Mouse (Mus musculus) thymus, postnatal 36 days (tissue): ENCODE results near the gene Stat3.
A peak's percentile ranks its signal among the peaks of the same experiment; 100 is the strongest.

Source experiments
- DNase-seq, 2 experiments: peaks; one replicate each; pipeline ENCODE4 v3.0.0; 2022; ENCODE audit warnings: mixed read lengths in 2 of 2

The Stat3 gene

DNA sequence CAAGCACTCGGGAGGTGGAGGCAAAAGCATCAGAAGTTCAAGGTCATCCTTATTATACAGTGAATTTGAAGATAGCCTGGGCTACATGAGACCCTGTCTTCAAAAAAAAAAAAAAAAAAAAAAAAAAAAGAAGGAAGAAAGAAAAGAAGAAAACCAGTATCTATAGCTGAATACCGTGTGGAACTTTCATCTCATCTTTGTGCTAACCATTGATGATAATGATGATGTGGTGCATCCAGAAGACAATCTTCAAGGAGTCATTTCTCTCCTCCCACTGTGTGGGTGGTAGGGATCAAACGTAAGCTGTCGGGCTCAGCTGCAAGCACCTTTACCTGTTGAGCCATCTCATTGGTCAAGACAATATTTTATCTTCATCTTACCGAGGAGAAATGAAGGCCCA, 21.3 kb downstream of the Stat3 start:
- no peak for DNase-seq

DNA sequence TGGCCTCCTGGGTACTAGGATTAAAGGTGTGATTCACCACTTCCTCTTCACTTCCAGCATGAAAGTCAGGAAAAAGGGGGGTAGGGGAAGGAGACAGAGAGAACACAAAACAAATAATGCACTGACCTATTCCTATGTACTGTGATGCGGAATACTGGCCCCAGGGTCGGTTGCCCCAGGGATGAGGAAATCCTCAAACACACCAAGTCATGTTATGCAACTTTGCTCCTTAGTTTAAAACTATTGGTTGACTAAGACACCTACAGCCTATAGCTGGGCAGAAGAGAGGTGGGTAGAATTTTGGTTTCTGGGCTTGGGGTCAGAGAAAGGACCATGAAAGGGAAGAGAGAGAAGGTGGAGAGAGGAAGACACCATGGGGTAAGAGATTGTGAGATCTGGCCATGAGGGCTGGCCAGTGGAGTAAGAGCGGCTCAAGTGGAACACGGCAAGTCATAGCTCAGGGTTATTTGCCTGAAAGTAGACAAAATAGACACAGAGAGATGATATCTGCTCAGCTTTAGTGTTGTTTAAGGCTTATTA, 22.8 kb downstream of the Stat3 start:
- no peak for DNase-seq

GRCm38 (mm10) chr11:100915063-100915462, 24.3 kb downstream of the Stat3 start:
- DNase-seq: no peak

GRCm38 (mm10) chr11:100914415-100914814, 24.9 kb downstream of the Stat3 start:
- DNase-seq: no peak

DNA sequence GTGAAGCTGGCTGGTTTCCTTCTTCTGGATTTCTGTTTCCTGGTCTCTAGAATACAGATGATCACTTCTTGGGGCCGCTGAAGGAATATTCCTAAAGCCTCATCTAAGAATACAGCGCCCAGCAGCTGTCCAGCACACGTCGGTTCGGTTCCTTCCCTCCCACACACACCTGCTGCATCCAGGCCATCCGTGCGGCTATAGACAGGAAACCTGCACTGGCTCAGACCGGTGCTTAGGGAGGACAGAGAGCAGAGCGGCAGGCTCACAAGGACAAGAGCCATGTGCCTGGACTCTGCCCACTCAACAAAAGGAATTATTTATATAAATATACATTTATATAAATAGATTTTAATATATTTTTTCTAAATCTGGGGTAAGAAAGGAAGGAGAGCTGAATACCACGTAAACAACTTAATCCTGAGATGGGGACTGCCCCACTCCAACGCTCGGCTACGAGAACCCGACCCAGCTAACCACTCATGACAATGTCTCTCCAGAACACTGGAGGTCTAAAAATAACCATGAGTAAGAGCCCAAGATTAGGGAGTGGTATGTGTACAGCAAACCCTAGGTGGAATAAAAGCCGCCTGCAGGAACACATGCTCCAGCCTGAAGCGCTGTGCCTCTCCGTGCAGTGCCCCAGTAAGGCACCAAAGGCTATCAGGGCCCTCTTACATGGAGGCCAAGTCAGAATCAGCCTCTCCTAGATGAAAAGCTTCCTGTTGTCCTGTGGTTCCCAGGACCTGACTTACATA, 26.8 kb downstream of the Stat3 start:
- DNase-seq: no peak

DNA sequence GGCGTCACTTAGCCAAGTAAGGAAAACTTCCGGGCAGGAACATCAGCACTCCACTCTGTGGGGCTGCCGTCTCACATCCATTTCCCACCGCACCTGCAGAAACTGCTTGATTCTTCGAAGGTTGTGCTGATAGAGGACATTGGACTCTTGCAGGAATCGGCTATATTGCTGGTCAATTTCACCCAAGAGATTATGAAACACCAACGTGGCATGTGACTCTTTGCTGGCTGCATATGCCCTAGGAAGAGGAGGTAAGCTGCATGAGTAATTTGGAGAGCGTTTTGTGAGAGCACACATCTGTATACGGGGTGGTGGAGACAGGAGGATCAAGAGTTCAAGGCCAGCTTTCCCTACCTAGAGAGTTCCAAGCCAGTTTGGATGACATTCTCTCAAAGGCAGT, 30.8 kb downstream of the Stat3 start:
- DNase-seq: no peak

DNA sequence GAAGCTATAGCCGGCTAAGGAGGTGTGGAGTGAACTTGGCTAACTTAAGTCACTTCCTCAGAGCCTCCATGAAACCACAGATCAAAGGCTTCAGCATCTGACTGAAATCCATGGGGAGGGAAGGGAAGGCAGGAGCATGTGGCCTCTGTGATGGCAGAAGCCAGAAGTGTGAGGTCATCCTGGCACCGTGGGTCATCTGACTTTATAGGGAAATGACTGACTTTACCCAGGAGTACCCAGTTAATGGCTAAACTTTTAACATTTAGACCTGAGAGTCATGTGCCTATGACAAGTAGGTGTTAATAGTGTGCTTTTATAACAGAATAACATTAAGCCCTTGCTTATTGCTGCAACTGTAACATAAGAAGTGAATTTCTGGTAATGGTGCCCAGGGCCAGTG, 31.2 kb downstream of the Stat3 start:
- no peak for DNase-seq

GRCm38 (mm10) chr11:100906885-100907284, 32.5 kb downstream of the Stat3 start:
- DNase-seq: no peak

GRCm38 (mm10) chr11:100905929-100906328, 33.4 kb downstream of the Stat3 start:
- no peak for DNase-seq

DNA sequence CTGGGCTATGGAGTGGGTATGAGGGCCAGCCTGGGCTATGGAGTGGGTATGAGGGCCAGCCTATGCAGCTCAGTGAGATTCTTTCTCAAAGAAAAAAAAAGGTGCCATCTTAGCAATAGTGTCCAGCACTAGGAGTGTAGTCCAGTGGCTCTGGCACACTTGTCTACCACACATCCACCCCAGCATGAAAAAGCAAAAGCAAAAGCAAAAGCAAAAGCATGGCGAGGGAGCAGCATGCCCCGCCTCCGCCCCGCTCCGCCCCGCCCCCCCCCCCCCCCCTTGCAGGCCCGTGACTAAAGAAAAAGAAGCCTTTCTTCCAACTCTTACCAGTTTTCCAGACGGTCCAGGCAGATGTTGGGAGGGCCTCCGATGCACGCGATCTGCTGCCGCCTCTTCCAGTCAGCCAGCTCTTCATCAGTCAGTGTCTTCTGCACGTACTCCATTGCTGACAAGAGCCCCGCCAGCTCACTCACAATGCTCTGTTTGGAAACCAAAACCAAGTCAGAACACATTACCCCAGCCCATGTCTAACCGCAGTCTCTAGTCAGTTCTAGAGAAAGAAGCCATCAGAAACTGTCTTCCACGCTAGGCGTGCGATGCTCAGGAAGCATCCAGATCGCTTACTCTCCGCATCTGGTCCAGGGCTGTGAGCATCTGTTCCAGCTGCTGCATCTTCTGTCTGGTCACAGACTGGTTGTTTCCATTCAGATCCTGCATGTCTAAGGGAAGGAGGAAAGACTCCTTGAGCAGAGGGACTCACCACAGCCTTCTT, 34.6 kb downstream of the Stat3 start:
- DNase-seq: no peak

- DNase-seq: no peak
These were observed 40.7 kb downstream of the Stat3 start for GRCm38 (mm10) chr11:100898441-100899199.

- peak; percentile 46 to 72 for DNase-seq
These were observed 41.8 kb downstream of the Stat3 start for GRCm38 (mm10) chr11:100897294-100898231.

GRCm38 (mm10) chr11:100896078-100896477, 43.3 kb downstream of the Stat3 start:
- DNase-seq: no peak

DNA sequence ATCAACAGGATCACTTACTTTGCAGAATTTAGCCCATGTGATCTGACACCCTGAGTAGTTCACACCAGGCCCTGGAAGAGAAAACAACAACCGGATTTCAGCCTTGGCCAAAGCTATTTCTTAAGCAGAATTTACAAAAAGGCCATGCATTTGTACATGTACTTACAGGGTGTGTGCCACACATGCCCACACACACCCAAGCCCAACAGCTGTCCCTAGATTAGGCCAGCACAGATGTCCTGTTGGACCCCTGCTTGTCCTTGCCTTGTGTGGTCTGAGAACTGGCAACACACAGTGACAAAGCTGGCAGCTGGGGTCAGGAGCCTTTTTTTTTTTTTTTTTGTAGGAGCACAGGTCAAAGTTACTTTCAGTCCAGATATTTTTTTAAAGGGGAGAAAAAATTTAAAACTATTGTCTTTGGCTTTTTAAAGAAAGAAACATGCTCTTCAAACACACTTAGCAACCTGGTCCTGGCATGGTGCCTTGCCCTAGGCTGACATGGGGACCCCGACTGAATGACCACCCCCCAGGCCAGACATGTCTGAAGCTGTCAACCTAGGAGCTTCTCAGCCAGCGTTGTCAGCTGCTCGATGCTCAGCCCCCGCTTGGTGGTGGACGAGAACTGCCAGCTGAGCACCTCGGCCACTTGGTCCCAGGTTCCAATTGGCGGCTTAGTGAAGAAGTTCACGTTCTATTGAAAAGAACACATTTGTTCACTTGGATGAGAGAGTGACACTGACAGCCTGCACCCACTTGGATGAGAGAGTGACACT, 45.0 kb downstream of the Stat3 start:
- DNase-seq: peak in 1 of 2 experiments; percentile 24

DNA sequence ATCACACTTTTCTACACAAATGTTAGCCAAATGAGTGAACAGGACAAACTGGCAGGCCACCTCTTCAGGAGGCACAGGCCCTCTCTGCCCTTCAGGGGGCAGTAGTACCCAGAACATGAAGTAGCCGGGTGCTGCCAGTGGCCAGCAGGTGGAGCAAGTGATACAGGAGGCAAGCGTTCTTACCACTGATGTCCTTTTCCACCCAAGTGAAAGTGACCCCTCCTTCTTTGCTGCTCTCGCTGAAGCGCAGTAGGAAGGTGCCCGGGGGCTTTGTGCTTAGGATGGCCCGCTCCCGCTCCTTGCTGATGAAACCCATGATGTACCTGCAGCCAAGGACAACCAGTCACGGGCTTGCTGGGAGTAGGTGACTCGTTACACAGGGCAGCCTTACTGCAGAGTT, 45.9 kb downstream of the Stat3 start:
- DNase-seq: peak; percentile 90 to 91

- DNase-seq: peak in 1 of 2 experiments; percentile 31
These were observed 46.9 kb downstream of the Stat3 start for GRCm38 (mm10) chr11:100892435-100892834.

DNA sequence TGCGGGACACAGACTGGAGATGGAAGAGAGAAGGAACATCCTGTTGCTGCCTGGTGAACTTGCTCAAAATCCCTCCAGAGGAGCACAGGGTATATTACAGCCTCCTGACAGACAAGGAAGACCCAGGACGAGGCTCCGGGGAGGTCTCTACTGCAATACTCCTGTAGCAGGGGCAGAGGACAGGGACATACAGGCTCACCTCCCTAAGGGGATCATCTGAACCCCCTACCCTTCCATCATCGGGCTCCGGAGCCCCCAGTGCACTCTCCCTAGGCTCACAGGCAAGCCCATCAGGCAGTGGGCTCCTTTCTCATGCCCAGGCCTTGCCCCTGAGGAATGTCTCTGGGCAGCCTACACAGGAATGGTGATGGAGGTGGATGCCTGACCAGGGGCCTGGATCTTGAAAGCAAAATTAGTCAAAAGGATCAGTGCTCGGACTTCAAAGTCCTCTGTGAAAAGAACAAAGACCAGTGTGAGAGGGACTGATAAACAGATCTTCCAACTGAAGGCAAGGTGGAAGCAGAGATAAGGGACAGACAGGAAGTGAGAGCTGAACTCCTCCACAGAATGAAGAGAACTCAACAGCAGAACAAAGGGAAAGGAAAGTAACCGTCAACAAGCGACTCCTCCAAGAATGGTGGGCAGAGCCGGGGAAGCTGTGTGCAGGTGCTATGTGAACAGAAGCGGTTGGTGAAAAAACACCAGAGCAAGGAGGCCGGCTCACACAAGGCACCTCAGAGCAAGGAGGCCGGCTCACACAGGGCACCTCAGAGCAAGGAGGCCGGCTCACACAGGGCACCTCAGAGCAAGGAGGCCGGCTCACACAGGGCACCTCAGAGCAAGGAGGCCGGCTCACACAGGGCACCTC, 47.9 kb downstream of the Stat3 start:
- DNase-seq: peak; percentile 75 to 86

DNA sequence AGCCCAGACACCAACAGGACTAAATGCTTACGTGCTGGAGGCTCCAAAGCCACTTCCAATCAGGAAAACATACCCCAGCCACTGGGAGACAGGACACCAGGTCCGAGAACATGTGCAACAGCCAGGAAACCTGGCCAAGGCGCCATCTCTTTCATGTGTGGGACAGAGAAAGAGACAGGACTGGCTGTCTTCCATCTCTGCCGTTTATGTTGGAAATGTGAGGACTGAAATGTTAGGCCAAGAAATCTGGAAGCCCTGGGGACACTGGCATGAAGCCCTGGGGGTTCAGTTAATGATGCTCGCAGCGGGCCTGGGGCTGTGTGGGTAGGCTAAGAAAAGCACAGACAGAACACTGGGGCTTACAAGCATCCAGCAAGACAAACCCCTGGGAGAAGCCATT, 48.9 kb downstream of the Stat3 start:
- DNase-seq: no peak

DNA sequence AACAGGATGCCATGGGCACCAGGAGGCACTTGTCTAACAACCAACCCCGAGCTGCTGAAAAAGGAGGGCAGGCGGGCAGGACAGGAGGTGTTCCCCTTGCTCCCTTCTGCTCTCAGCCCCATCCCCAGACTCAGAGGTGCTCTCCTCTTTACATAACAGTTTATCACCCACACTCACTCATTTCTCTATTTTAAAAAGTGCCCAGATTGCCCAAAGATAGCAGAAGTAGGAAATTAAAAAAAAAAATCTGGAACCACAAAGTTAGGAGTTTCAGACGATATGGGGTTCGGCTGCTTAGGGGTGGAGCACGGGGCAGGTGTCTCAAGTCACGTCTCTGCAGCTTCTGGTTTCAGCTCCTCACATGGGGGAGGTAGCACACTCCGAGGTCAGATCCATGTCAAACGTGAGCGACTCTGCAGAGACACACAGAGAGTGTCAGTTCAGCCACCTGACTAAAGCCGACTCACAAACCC, 51.0 kb downstream of the Stat3 start:
- DNase-seq: peak; percentile 36 to 60

GRCm38 (mm10) chr11:100887764-100888163, 51.6 kb downstream of the Stat3 start:
- no peak for DNase-seq
